Mouse (Mus musculus): ENCODE measurements around the gene Map2k6. TPM values are rescaled to one million over a fixed set of nuclear protein-coding genes. Genes with fewer than 3 reads are reported as not detected.

Gene Map2k6
- total and polyA plus RNA-seq, 3 experiments, result 1.9 to 3.2 TPM; not detected in 1

DNA sequence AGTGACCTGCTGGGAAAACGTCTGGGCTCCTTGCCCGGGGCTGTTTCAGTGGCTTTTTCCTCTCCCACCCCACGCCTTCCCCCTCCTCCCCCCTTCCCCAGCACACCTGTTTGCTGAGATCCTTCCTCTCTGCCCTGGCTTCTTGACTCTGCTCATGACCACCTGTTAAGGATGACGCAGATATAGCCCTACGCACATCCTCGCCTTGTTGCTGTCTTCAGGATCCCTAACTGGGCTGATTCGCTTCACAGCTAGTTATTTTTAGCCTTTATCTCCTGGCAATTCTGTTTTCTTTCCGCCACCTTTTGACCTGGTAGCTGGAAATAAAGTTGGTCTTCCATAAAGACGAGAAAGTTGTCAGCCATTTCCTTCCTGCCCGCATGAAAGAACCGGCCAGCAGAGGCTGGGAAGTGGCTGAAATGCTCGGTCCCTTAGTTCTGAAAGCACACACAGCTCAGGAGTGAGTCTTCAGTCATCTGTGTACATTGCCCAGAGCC, 152.6 kb downstream of the Map2k6 start:
- TF ChIP-seq MAX (IDR thresholded peaks at IDR 0.05; ENCODE audit: low read length) (no peak), EP300 (IDR thresholded peaks at IDR 0.05; ENCODE audit: low read depth in 1 of 2, low read length in 2 of 2) (no peak), ZKSCAN1 (IDR thresholded peaks at IDR 0.05; ENCODE audit: low read depth, low read length) (no peak), KAT2A (conservative IDR thresholded peaks at IDR 0.05; ENCODE audit: low read depth, low read length) (no peak), SMC3 (IDR thresholded peaks at IDR 0.05; ENCODE audit: low read depth, low read length) (no peak), BHLHE40 (IDR thresholded peaks at IDR 0.05; ENCODE audit: borderline replicate concordance, low read depth, low read length) (no peak), NELFE (IDR thresholded peaks at IDR 0.05; ENCODE audit: low read depth, low read length) (no peak), ZC3H11A (IDR thresholded peaks at IDR 0.05; ENCODE audit: low read depth, low read length) (no peak), GABPA (IDR thresholded peaks at IDR 0.05; ENCODE audit: low read depth, low read length) (no peak), USF1 (IDR thresholded peaks at IDR 0.05; ENCODE audit: low read depth, low read length) (no peak), RCOR1 (IDR thresholded peaks at IDR 0.05; ENCODE audit: low read depth, low read length) (no peak), ETS1 (IDR thresholded peaks at IDR 0.05; ENCODE audit: low read depth, low read length) (no peak), SIN3A (IDR thresholded peaks at IDR 0.05; ENCODE audit: low read length) (no peak), POLR2A (IDR thresholded peaks at IDR 0.05; ENCODE audit: control insufficient read depth in 1 of 2, insufficient read depth in 1 of 2, low read depth in 1 of 2, low read length in 2 of 2, poor library complexity in 1 of 2) (no peak), NRF1 (IDR thresholded peaks at IDR 0.05; ENCODE audit: insufficient read depth, low read depth, low read length, poor library complexity, severe bottlenecking) (no peak)
- H3K4me3 ChIP-seq (ENCODE audit: control insufficient read depth in 1 of 2, insufficient read depth in 1 of 2, low read depth in 2 of 2, low read length in 2 of 2), result no peak overlapping the region
- DNase-seq (ENCODE audit: low read depth, low spot score), result no peak
- H3K36me3 ChIP-seq (ENCODE audit: control insufficient read depth in 1 of 2, insufficient read depth in 2 of 2, low read length in 2 of 2), result no peaks in the 10 kb centered on the region
- no peak overlapping the region for H3K9ac ChIP-seq (ENCODE audit: control insufficient read depth, low read depth, low read length, poor library complexity, severe bottlenecking)
- H3K9me3 ChIP-seq (replicated peaks; ENCODE audit: insufficient read depth, low read length), result no peaks in the 10 kb centered on the region
- no peaks in the 10 kb centered on the region for H3K79me2 ChIP-seq (ENCODE audit: control insufficient read depth, insufficient read depth, low read length, poor library complexity)
- H3K27ac ChIP-seq (ENCODE audit: control insufficient read depth, low read depth, low read length), result no peak overlapping the region
- H3K4me1 ChIP-seq (ENCODE audit: control insufficient read depth in 1 of 2, insufficient read depth in 2 of 2, low read length in 2 of 2), result no peaks in the 10 kb centered on the region
- peaks cover 0 to 2% of the 10 kb centered on the region in 2 experiments; a peak in 2 of 4 replicates for H3K27me3 ChIP-seq (ENCODE audit: control insufficient read depth in 1 of 2, insufficient read depth in 2 of 2, low read length in 2 of 2)

DNA sequence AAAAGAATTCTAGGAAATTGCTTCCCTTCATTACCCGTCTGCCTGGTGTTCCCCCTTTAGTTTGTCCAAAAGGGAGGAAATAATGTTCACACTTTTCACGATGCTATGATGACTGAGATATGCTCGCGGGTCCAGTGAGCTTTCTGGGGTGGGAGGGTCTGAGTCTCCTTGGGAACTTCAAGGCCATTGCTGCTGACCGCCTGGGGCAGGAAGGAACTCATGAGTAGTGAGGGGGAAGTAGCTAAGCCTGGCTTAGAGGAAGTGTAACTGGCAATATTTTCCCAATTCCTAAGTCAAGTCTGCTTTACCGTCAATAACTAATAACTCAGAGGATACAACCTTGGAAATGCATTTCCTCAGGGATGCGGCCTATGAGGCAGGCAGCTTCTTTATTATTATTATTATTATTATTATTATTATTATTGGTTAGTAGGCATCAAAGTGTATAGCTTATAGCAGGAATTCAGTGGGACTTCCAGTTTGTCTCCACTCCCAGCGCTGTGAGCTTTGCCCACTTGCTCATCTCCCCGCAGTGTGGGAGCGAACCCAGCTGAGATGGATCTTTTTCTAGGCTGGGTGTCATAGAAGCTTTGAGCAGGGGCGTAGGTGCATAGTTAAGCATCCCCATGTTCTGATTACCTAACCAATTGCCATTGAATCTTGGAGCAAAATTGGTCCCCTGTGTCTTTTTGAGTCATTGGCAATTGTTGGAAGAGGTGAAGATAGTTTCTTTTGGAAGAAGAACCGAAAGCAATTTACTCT, 163.6 kb downstream of the Map2k6 start:
- Histone ChIP-seq H3K27ac (ENCODE audit: control insufficient read depth, low read depth, low read length) (no peak overlapping the region), H3K9me3 (replicated peaks; ENCODE audit: insufficient read depth, low read length) (no peaks in the 10 kb centered on the region), H3K27me3 (ENCODE audit: control insufficient read depth in 1 of 2, insufficient read depth in 2 of 2, low read length in 2 of 2) (no peaks in the 10 kb centered on the region), H3K79me2 (ENCODE audit: control insufficient read depth, insufficient read depth, low read length, poor library complexity) (no peaks in the 10 kb centered on the region), H3K9ac (ENCODE audit: control insufficient read depth, low read depth, low read length, poor library complexity, severe bottlenecking) (no peak overlapping the region), H3K4me1 (ENCODE audit: control insufficient read depth in 1 of 2, insufficient read depth in 2 of 2, low read length in 2 of 2) (no peaks in the 10 kb centered on the region), H3K4me3 (ENCODE audit: control insufficient read depth in 1 of 2, insufficient read depth in 1 of 2, low read depth in 2 of 2, low read length in 2 of 2) (no peak overlapping the region), H3K36me3 (ENCODE audit: control insufficient read depth in 1 of 2, insufficient read depth in 2 of 2, low read length in 2 of 2) (no peaks in the 10 kb centered on the region)
- DNase-seq (ENCODE audit: low read depth, low spot score), result no peak
- TF ChIP-seq MAX (IDR thresholded peaks at IDR 0.05; ENCODE audit: low read length), result no peak
- TF ChIP-seq NRF1 (IDR thresholded peaks at IDR 0.05; ENCODE audit: insufficient read depth, low read depth, low read length, poor library complexity, severe bottlenecking), result no peak
- TF ChIP-seq TBP (IDR thresholded peaks at IDR 0.05; ENCODE audit: low read depth, low read length), result no peak
- TF ChIP-seq KAT2A (conservative IDR thresholded peaks at IDR 0.05; ENCODE audit: low read depth, low read length), result no peak
- TF ChIP-seq MEF2A (IDR thresholded peaks at IDR 0.05; ENCODE audit: extremely low read depth, insufficient replicate concordance, low read depth, low read length, poor library complexity, severe bottlenecking), result no peak
- TF ChIP-seq USF1 (IDR thresholded peaks at IDR 0.05; ENCODE audit: low read depth, low read length), result no peak
- no peak for TF ChIP-seq ETS1 (IDR thresholded peaks at IDR 0.05; ENCODE audit: low read depth, low read length)
- TF ChIP-seq POLR2AphosphoS5 (IDR thresholded peaks at IDR 0.05; ENCODE audit: borderline replicate concordance, low read depth, low read length), result no peak
- TF ChIP-seq CHD2 (IDR thresholded peaks at IDR 0.05; ENCODE audit: low read length), result no peak

Data from MEL (cell line).